Mouse (Mus musculus): ENCODE data around the gene Prss36. TPM values are rescaled to one million over a fixed set of nuclear protein-coding genes. Genes with fewer than 3 reads are reported as not detected.

Gene Prss36
- polyA plus RNA-seq (2014; fragmentation: Nextera tagmentation; extraction: Ambion mirVana): 13.1 and 14.2 TPM in 2 replicates

GRCm38 (mm10) chr7:127946470-127947023 is at the start of gene Prss36:
Gene Prss36, minus strand, starts transcription at chr7:127946725.
- no peak within 1 kb of the TSS for H3K9ac ChIP-seq
- no peaks in the 10 kb centered on the region for H3K4me1 ChIP-seq (replicated peaks; ENCODE audit: control insufficient read depth, insufficient read depth, low read length)
- ATAC-seq (ENCODE audit: low FRiP score) (no peak), DNase-seq (ENCODE audit: low spot score) (no peak)
- H3K27ac ChIP-seq: no peak within 1 kb of the TSS
- no peaks in the 10 kb centered on the region; the same call in 1 of the 2 replicates for H3K27me3 ChIP-seq (ENCODE audit: control insufficient read depth, insufficient read depth, low read length)
- H3K36me3 ChIP-seq (replicated peaks; ENCODE audit: control insufficient read depth, insufficient read depth): no peaks in the 10 kb centered on the region
- 78% methylated on average over 6 of the region's 6 CpGs for WGBS
- no peaks in the 10 kb centered on the region for H3K9me3 ChIP-seq (ENCODE audit: control insufficient read depth, low read length)
- no peak within 1 kb of the TSS for H3K4me2 ChIP-seq (replicated peaks)
- no peak within 1 kb of the TSS for H3K4me3 ChIP-seq (replicated peaks; ENCODE audit: low read length)

- WGBS: 20% methylated on average over 18 of the region's 18 CpGs
- Histone ChIP-seq H3K36me3 (replicated peaks; ENCODE audit: control insufficient read depth, insufficient read depth) (peaks cover 36% of the 10 kb centered on the region), H3K27me3 (ENCODE audit: control insufficient read depth, insufficient read depth, low read length) (no peaks in the 10 kb centered on the region), H3K27ac (no peak within 1 kb of the TSS), H3K9ac (no peak within 1 kb of the TSS), H3K4me1 (replicated peaks; ENCODE audit: control insufficient read depth, insufficient read depth, low read length) (no peaks in the 10 kb centered on the region), H3K9me3 (ENCODE audit: control insufficient read depth, low read length) (no peaks in the 10 kb centered on the region), H3K4me2 (replicated peaks) (peak within 1 kb of the TSS; percentile 33), H3K4me3 (replicated peaks; ENCODE audit: low read length) (peak within 1 kb of the TSS; percentile 11; the same call in 1 of the 2 replicates)
- DNase-seq (ENCODE audit: low spot score) (no peak), ATAC-seq (ENCODE audit: low FRiP score) (no peak)
Measured at GRCm38 (mm10) chr7:127993341-127993977, 46.9 kb upstream of the Prss36 start, which contains the start of gene Pycard. Gene Pycard, minus strand, starts transcription at chr7:127993867.

- H3K4me3 ChIP-seq (replicated peaks; ENCODE audit: low read length): no peak overlapping the region
- ATAC-seq (ENCODE audit: low FRiP score): no peak
Measured at GRCm38 (mm10) chr7:127992488-127993340, 46.2 kb upstream of the Prss36 start.

GRCm38 (mm10) chr7:127991643-127992487 is 45.3 kb upstream of the Prss36 start:
- no peak overlapping the region; the same call in 1 of the 2 replicates for H3K27ac ChIP-seq
- 0 out of 2 replicates have a peak, but pooled peaks have one; percentile 61 for ATAC-seq (ENCODE audit: low FRiP score)
- no peak overlapping the region for H3K9ac ChIP-seq
- no peaks in the 10 kb centered on the region for H3K4me1 ChIP-seq (replicated peaks; ENCODE audit: control insufficient read depth, insufficient read depth, low read length)
- no peaks in the 10 kb centered on the region for H3K27me3 ChIP-seq (ENCODE audit: control insufficient read depth, insufficient read depth, low read length)
- H3K9me3 ChIP-seq (ENCODE audit: control insufficient read depth, low read length): no peaks in the 10 kb centered on the region
- H3K36me3 ChIP-seq (replicated peaks; ENCODE audit: control insufficient read depth, insufficient read depth): peaks cover 52% of the 10 kb centered on the region
- no peak overlapping the region for H3K4me3 ChIP-seq (replicated peaks; ENCODE audit: low read length)
- WGBS: 55% methylated on average over 6 of the region's 6 CpGs
- H3K4me2 ChIP-seq (replicated peaks): no peak overlapping the region
- DNase-seq (ENCODE audit: low spot score): peak; percentile 73

More at GRCm38 (mm10) chr7:127992488-127993340, 46.2 kb upstream of the Prss36 start:
- no peak for DNase-seq (ENCODE audit: low spot score)
- H3K9ac ChIP-seq: no peak overlapping the region
- no peaks in the 10 kb centered on the region for H3K27me3 ChIP-seq (ENCODE audit: control insufficient read depth, insufficient read depth, low read length)
- H3K27ac ChIP-seq: no peak overlapping the region
- peaks cover 43% of the 10 kb centered on the region for H3K36me3 ChIP-seq (replicated peaks; ENCODE audit: control insufficient read depth, insufficient read depth)
- H3K4me2 ChIP-seq (replicated peaks): peak overlapping the region; percentile 33
- WGBS: 49% methylated on average over 5 of the region's 5 CpGs
- H3K4me1 ChIP-seq (replicated peaks; ENCODE audit: control insufficient read depth, insufficient read depth, low read length): no peaks in the 10 kb centered on the region
- no peaks in the 10 kb centered on the region for H3K9me3 ChIP-seq (ENCODE audit: control insufficient read depth, low read length)

GRCm38 (mm10) chr7:127988904-127989303 is 42.4 kb upstream of the Prss36 start:
- peaks cover 82% of the 10 kb centered on the region for H3K36me3 ChIP-seq (replicated peaks; ENCODE audit: control insufficient read depth, insufficient read depth)
- WGBS: 97% methylated on average over 1 of the region's 1 CpGs

GRCm38 (mm10) chr7:127980606-127981005 is 34.1 kb upstream of the Prss36 start:
- Histone ChIP-seq H3K27ac (no peak overlapping the region), H3K27me3 (ENCODE audit: control insufficient read depth, insufficient read depth, low read length) (no peaks in the 10 kb centered on the region), H3K4me1 (replicated peaks; ENCODE audit: control insufficient read depth, insufficient read depth, low read length) (no peaks in the 10 kb centered on the region), H3K4me2 (replicated peaks) (no peak overlapping the region), H3K4me3 (replicated peaks; ENCODE audit: low read length) (no peak overlapping the region), H3K36me3 (replicated peaks; ENCODE audit: control insufficient read depth, insufficient read depth) (peaks cover 99% of the 10 kb centered on the region), H3K9me3 (ENCODE audit: control insufficient read depth, low read length) (no peaks in the 10 kb centered on the region), H3K9ac (no peak overlapping the region)
- DNase-seq (ENCODE audit: low spot score) (no peak), ATAC-seq (ENCODE audit: low FRiP score) (no peak)
- WGBS: 90% methylated on average over 3 of the region's 3 CpGs

More at GRCm38 (mm10) chr7:127988904-127989303, 42.4 kb upstream of the Prss36 start:
- Histone ChIP-seq H3K4me3 (replicated peaks; ENCODE audit: low read length) (no peak overlapping the region), H3K27me3 (ENCODE audit: control insufficient read depth, insufficient read depth, low read length) (no peaks in the 10 kb centered on the region), H3K9ac (no peak overlapping the region), H3K4me1 (replicated peaks; ENCODE audit: control insufficient read depth, insufficient read depth, low read length) (no peaks in the 10 kb centered on the region), H3K27ac (no peak overlapping the region), H3K4me2 (replicated peaks) (no peak overlapping the region), H3K9me3 (ENCODE audit: control insufficient read depth, low read length) (no peaks in the 10 kb centered on the region)
- ATAC-seq (ENCODE audit: low FRiP score) (no peak), DNase-seq (ENCODE audit: low spot score) (no peak)

DNA sequence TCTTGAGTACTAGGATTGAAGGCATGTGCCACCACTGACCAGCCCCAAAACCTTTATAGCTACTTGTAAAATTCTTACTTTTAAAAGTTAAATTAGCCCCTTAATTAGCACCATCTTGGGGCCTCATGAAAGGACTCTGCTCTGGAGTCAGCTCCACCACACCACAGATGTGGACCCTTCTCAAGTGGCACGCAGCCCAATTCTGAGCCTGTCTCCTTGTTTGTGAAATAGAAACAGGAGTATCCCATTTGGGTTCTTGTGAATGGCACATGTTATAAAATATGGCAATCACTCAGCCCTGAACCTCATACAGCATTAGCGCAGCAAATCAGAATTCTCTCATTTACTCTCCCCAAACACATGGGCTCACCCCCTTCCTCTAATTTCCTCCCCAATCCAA is 32.3 kb upstream of the Prss36 start:
- Histone ChIP-seq H3K4me1 (replicated peaks; ENCODE audit: control insufficient read depth, insufficient read depth, low read length) (no peaks in the 10 kb centered on the region), H3K9ac (no peak overlapping the region), H3K4me3 (replicated peaks; ENCODE audit: low read length) (no peak overlapping the region), H3K9me3 (ENCODE audit: control insufficient read depth, low read length) (no peaks in the 10 kb centered on the region), H3K27me3 (ENCODE audit: control insufficient read depth, insufficient read depth, low read length) (no peaks in the 10 kb centered on the region), H3K27ac (no peak overlapping the region), H3K4me2 (replicated peaks) (no peak overlapping the region), H3K36me3 (replicated peaks; ENCODE audit: control insufficient read depth, insufficient read depth) (peaks cover 99% of the 10 kb centered on the region)
- 100% methylated on average over 2 of the region's 2 CpGs for WGBS
- DNase-seq (ENCODE audit: low spot score): no peak
- ATAC-seq (ENCODE audit: low FRiP score): no peak

DNA sequence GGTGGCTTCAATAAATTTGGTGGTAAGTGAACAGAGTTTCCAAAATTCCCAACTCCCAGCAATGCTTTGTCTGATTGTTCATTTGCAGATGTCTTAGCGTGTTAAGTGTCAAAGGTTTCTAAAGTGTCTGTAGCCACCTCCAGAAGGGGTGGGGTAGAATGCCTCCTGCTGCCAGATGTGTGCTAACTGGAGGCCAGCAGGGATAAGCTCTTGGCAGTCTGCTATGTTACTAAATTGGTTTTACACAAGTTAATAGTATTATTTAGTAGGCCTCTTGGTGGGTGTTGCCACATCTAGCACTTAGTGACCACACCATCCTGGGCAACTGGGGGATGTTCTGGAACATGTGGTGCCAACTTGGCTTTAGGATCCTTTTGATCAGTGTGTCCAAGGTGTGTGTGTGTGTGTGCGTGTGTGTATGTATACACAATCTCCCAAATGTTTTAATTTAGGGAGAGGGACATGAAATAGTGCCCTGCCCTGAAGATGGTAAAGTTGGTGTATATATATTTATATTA is 27.9 kb upstream of the Prss36 start:
- H3K4me1 ChIP-seq (replicated peaks; ENCODE audit: control insufficient read depth, insufficient read depth, low read length): peaks cover 8% of the 10 kb centered on the region
- no peaks in the 10 kb centered on the region for H3K27me3 ChIP-seq (ENCODE audit: control insufficient read depth, insufficient read depth, low read length)
- no peak overlapping the region for H3K4me2 ChIP-seq (replicated peaks)
- no peak overlapping the region for H3K27ac ChIP-seq
- H3K9ac ChIP-seq: no peak overlapping the region
- DNase-seq (ENCODE audit: low spot score): no peak
- peaks cover 97% of the 10 kb centered on the region for H3K36me3 ChIP-seq (replicated peaks; ENCODE audit: control insufficient read depth, insufficient read depth)
- H3K4me3 ChIP-seq (replicated peaks; ENCODE audit: low read length): no peak overlapping the region
- H3K9me3 ChIP-seq (ENCODE audit: control insufficient read depth, low read length): no peaks in the 10 kb centered on the region
- no peak for ATAC-seq (ENCODE audit: low FRiP score)
- 89% methylated on average over 2 of the region's 2 CpGs for WGBS
